Mouse (Mus musculus) heart, adult 2 months (tissue): ENCODE measurements at regions not wholly inside any gene's neighbourhood (a gene's known extent, or its start where the extent isn't known, plus 50 kb on each side); places are given as distances from the start of the nearest gene placed in this dataset.

Source experiments
- DNase-seq, 2 experiments: peaks; one replicate each; pipeline ENCODE4 v3.0.0; 2021
- H3K27ac ChIP-seq: fragments of 200-600 bp; 2 replicates; pipeline ENCODE4 v1.8.1; 2022
- H3K27me3 ChIP-seq: fragments of 200-500 bp; 2 replicates; pipeline ENCODE4 v1.6.1; 2012; ENCODE audit warnings: mild to moderate bottlenecking, low read length, inconsistent platforms, mixed read lengths; ENCODE audit not compliant: control insufficient read depth, insufficient read depth
- H3K36me3 ChIP-seq: fragments of 200-500 bp; 2 replicates; pipeline ENCODE4 v1.6.1; 2012; ENCODE audit warnings: low read length, inconsistent platforms; ENCODE audit not compliant: control insufficient read depth, insufficient read depth
- H3K4me1 ChIP-seq: fragments of 200-500 bp; 2 replicates; pipeline ENCODE4 v1.6.1; 2011; ENCODE audit warnings: low read length; ENCODE audit not compliant: control insufficient read depth, insufficient read depth
- H3K4me3 ChIP-seq: fragments of 200-600 bp; 2 replicates; pipeline ENCODE4 v1.8.1; 2022
- H3K79me2 ChIP-seq: fragments of 200-500 bp; replicated peaks from 2 replicates; pipeline ENCODE4 v1.6.1; 2012; ENCODE audit warnings: mild to moderate bottlenecking, inconsistent platforms, low read length, moderate library complexity, mixed read lengths; ENCODE audit not compliant: control insufficient read depth, insufficient read depth
- H3K9ac ChIP-seq: fragments of 200-500 bp; 2 replicates; pipeline ENCODE4 v1.6.1; 2012; ENCODE audit warnings: low read depth, mild to moderate bottlenecking, control low read depth, inconsistent platforms, low read length, mixed read lengths
- CTCF ChIP-seq: fragments of 200-600 bp; IDR thresholded peaks from 2 replicates; pipeline ENCODE4 v1.8.1; 2022; ENCODE audit warnings: antibody characterized with exemption, mild to moderate bottlenecking, moderate library complexity
- EP300 ChIP-seq: fragments of 200-500 bp; IDR thresholded peaks from 2 replicates; pipeline ENCODE4 v1.6.1; 2011; ENCODE audit warnings: low read depth, low read length, control low read depth; ENCODE audit not compliant: insufficient read depth
- POLR2A ChIP-seq: fragments of 200-500 bp; IDR thresholded peaks from 2 replicates; pipeline ENCODE4 v1.6.1; 2011; ENCODE audit warnings: mild to moderate bottlenecking, low read depth, low read length, control low read depth; ENCODE audit not compliant: insufficient read depth
- WGBS: fragments of 180-500 bp; shearing (Covaris S2); methylation state at CpG from one replicate; pipeline ENCODE4 v1.1.7; 2018; 5-methylcytosine and 5-hydroxymethylcytosine counted together
- intact Hi-C: fragments of 180-260 bp; cut with DNase I; formaldehyde crosslinking; loops from one replicate; pipeline ENCODE4 v1.15.1; 2025

- Histone ChIP-seq H3K9ac (no peak overlapping the region), H3K4me1 (no peaks in the 10 kb centered on the region; the same call in 1 of the 2 replicates), H3K79me2 (no peaks in the 10 kb centered on the region), H3K36me3 (no peaks in the 10 kb centered on the region), H3K27ac (no peak overlapping the region; the same call in 1 of the 2 replicates), H3K4me3 (no peak overlapping the region), H3K27me3 (no peaks in the 10 kb centered on the region)
- DNase-seq: peak; percentile 35 to 65
- 45% methylated on average over 14 of the region's 14 CpGs for WGBS
- TF ChIP-seq CTCF (no peak), POLR2A (no peak), EP300 (no peak)
- intact Hi-C loops: no loop called here
Measured at GRCm38 (mm10) chr4:105626371-105627320, 163.0 kb upstream of the Gm12728 start.

- intact Hi-C loops: no loop called here
- no peaks in the 10 kb centered on the region for H3K79me2 ChIP-seq
- H3K27me3 ChIP-seq: no peaks in the 10 kb centered on the region
- H3K36me3 ChIP-seq: no peaks in the 10 kb centered on the region
- no peak for DNase-seq
- 83% methylated on average over 4 of the region's 4 CpGs for WGBS
- no peak overlapping the region for H3K27ac ChIP-seq
- no peak overlapping the region for H3K9ac ChIP-seq
- no peak overlapping the region for H3K4me3 ChIP-seq
- no peaks in the 10 kb centered on the region; the same call in 1 of the 2 replicates for H3K4me1 ChIP-seq
- TF ChIP-seq POLR2A (no peak), CTCF (no peak), EP300 (no peak)
Measured at GRCm38 (mm10) chr4:105629581-105629980, 160.1 kb upstream of the Gm12728 start.

- no peak overlapping the region for H3K4me3 ChIP-seq
- DNase-seq: no peak
- H3K27me3 ChIP-seq: no peaks in the 10 kb centered on the region
- TF ChIP-seq CTCF (no peak), EP300 (no peak), POLR2A (no peak)
- no peak overlapping the region for H3K9ac ChIP-seq
- intact Hi-C loops: loop anchor here (10.0 kb wide), 1 partner anchor 476 kb away; the partner anchor contains the start of gene Plpp3
- no peaks in the 10 kb centered on the region for H3K79me2 ChIP-seq
- no peak overlapping the region for H3K27ac ChIP-seq
- H3K36me3 ChIP-seq: no peaks in the 10 kb centered on the region
- WGBS: 52% methylated on average over 11 of the region's 11 CpGs
- no peaks in the 10 kb centered on the region; the same call in 1 of the 2 replicates for H3K4me1 ChIP-seq
Measured at GRCm38 (mm10) chr4:105630595-105631369, 158.9 kb upstream of the Gm12728 start.

- WGBS: 83% methylated on average over 7 of the region's 7 CpGs
- Histone ChIP-seq H3K27ac (no peak overlapping the region), H3K4me1 (no peaks in the 10 kb centered on the region), H3K27me3 (no peaks in the 10 kb centered on the region), H3K9ac (no peak overlapping the region), H3K4me3 (no peak overlapping the region), H3K36me3 (no peaks in the 10 kb centered on the region), H3K79me2 (no peaks in the 10 kb centered on the region)
- no peak for TF ChIP-seq EP300
- TF ChIP-seq CTCF: no peak
- TF ChIP-seq POLR2A: no peak
- intact Hi-C loops: loop anchor here (10.0 kb wide), 1 partner anchor 478 kb away; the partner anchor contains the start of gene Plpp3
- DNase-seq: no peak
Measured at GRCm38 (mm10) chr4:105632581-105633358, 156.9 kb upstream of the Gm12728 start.

GRCm38 (mm10) chr4:105633789-105634188 lies 155.9 kb upstream of the Gm12728 start:
- H3K36me3 ChIP-seq: no peaks in the 10 kb centered on the region
- no peak overlapping the region for H3K4me3 ChIP-seq
- WGBS: 97% methylated on average over 3 of the region's 3 CpGs
- intact Hi-C loops: loop anchor here (10.0 kb wide), 1 partner anchor 479 kb away; the partner anchor contains the start of gene Plpp3
- H3K27ac ChIP-seq: no peak overlapping the region
- H3K27me3 ChIP-seq: no peaks in the 10 kb centered on the region
- TF ChIP-seq EP300 (no peak), CTCF (peak; percentile 67)
- no peaks in the 10 kb centered on the region for H3K4me1 ChIP-seq
- no peak overlapping the region for H3K9ac ChIP-seq
- no peak for DNase-seq
- no peaks in the 10 kb centered on the region for H3K79me2 ChIP-seq
